17 mouse cellular contexts compared by ENCODE assay signal in the genomic region with DNA sequence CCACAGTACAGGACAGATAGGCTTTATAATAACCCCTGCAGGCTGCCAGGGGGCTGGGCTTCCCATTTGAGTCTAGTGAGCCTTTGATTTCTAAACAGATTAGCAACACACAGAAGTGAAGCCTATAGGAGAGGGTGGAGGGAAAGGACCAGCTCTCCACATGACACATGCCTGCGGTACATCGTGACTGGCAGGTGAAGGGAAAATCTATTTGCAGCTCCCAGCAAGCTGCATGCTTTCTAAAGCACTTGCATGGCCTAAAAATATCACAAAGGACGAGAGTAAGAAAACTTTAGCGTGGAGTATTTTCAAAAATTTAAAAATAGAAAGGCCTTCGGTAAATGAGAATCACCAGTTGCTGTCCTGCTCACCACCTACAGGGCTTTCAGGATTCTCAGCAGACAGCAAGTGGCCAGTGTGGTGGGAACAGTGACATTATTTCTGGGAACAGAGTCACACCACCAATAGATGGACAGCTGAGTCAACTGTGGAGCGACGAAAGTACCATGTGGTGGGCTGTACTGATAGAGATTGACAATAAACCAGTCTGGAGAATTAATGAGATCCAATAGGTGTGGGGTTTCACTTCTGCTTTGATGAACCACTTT.
A peak's percentile ranks its signal among the peaks of the same experiment; 100 is the strongest.
DNase-seq lines count a peak whose midpoint lies in the region; ATAC-seq and TF ChIP-seq lines count a peak whose summit lies in the region.
"Had no signal": no experiment of that assay in that cellular context is flagged by ENCODE, and none has a peak within 500 bp of the region (broad histone marks: within the 10 kb centered on the region; RNA-seq: fewer than 3 reads in every experiment).

No protein-coding gene starts in this region.

- H3K9me3 ChIP-seq in midbrain, embryonic 10.5 days (replicated peaks) = no peaks in the 10 kb centered on the region
- no peaks in the 10 kb centered on the region for H3K9me3 ChIP-seq in midbrain, postnatal 0 days (ENCODE audit: low read length)
- no peaks in the 10 kb centered on the region for H3K9me3 ChIP-seq in heart, embryonic 11.5 days (replicated peaks; ENCODE audit: control insufficient read depth, low read length)
- H3K9me3 ChIP-seq in midbrain, embryonic 13.5 days = no peaks in the 10 kb centered on the region
- H3K9me3 ChIP-seq: embryonic facial prominence, embryonic 10.5 days; limb, embryonic 15.5 days had no signal

- H3K36me3 ChIP-seq in midbrain, embryonic 10.5 days = no peaks in the 10 kb centered on the region
- no peaks in the 10 kb centered on the region for H3K36me3 ChIP-seq in midbrain, postnatal 0 days (ENCODE audit: insufficient read depth, low read length)
- H3K36me3 ChIP-seq in heart, embryonic 11.5 days (ENCODE audit: control insufficient read depth, insufficient read depth, low read length) = no peaks in the 10 kb centered on the region
- no peaks in the 10 kb centered on the region for H3K36me3 ChIP-seq in midbrain, embryonic 13.5 days
- H3K36me3 ChIP-seq: embryonic facial prominence, embryonic 10.5 days; limb, embryonic 15.5 days had no signal

- H3K27me3 ChIP-seq in midbrain, embryonic 10.5 days (ENCODE audit: low read depth, poor library complexity, severe bottlenecking) = 0 out of 2 replicates have a peak, but pooled peaks cover 13% of the 10 kb centered on the region
- no peaks in the 10 kb centered on the region for H3K27me3 ChIP-seq in midbrain, postnatal 0 days (ENCODE audit: insufficient read depth, low read length)
- H3K27me3 ChIP-seq in heart, embryonic 11.5 days (ENCODE audit: control insufficient read depth, insufficient read depth, low read length) = no peaks in the 10 kb centered on the region
- H3K27me3 ChIP-seq in midbrain, embryonic 13.5 days = no peaks in the 10 kb centered on the region
- H3K27me3 ChIP-seq: limb, embryonic 15.5 days had no signal

- ATAC-seq in frontal cortex, adult (ENCODE audit: low TSS enrichment) = peak; percentile 81
- ATAC-seq in midbrain, postnatal 0 days (ENCODE audit: low FRiP score) = no peak
- ATAC-seq in heart, embryonic 11.5 days (replicated peaks; ENCODE audit: insufficient number of reproducible peaks, low FRiP score, low TSS enrichment) = no peak
- ATAC-seq in midbrain, embryonic 13.5 days = peak; percentile 55; the same call in 1 of the 2 replicates
- ATAC-seq: intestine, embryonic 16.5 days had no signal

- no peak overlapping the region for H3K4me2 ChIP-seq in midbrain, postnatal 0 days (ENCODE audit: low read depth, low read length, poor library complexity, severe bottlenecking)
- no peak overlapping the region for H3K4me2 ChIP-seq in heart, embryonic 11.5 days
- no peak overlapping the region for H3K4me2 ChIP-seq in midbrain, embryonic 13.5 days (replicated peaks)
- H3K4me2 ChIP-seq: limb, embryonic 15.5 days had no signal

- no peak overlapping the region for H3K4me3 ChIP-seq in midbrain, embryonic 10.5 days
- no peak overlapping the region for H3K4me3 ChIP-seq in midbrain, postnatal 0 days (ENCODE audit: low read depth, low read length)
- no peak overlapping the region for H3K4me3 ChIP-seq in heart, embryonic 11.5 days (ENCODE audit: low read depth, low read length)
- no peak overlapping the region for H3K4me3 ChIP-seq in midbrain, embryonic 13.5 days (replicated peaks)
- H3K4me3 ChIP-seq: embryonic facial prominence, embryonic 10.5 days; limb, embryonic 15.5 days had no signal

- H3K27ac ChIP-seq in midbrain, embryonic 10.5 days (replicated peaks) = no peak overlapping the region
- no peak overlapping the region for H3K27ac ChIP-seq in midbrain, postnatal 0 days (ENCODE audit: low read depth, low read length)
- H3K27ac ChIP-seq in heart, embryonic 11.5 days (ENCODE audit: low read depth, low read length) = peak overlapping the region; percentile 46; the same call in 1 of the 2 replicates
- no peak overlapping the region for H3K27ac ChIP-seq in midbrain, embryonic 13.5 days
- H3K27ac ChIP-seq: embryonic facial prominence, embryonic 10.5 days; limb, embryonic 15.5 days; macrophage; stomach, postnatal 0 days had no signal

- peaks cover 7% of the 10 kb centered on the region; the same call in 1 of the 2 replicates for H3K4me1 ChIP-seq in midbrain, embryonic 10.5 days
- H3K4me1 ChIP-seq in midbrain, postnatal 0 days (ENCODE audit: insufficient read depth, low read length) = no peaks in the 10 kb centered on the region
- no peaks in the 10 kb centered on the region for H3K4me1 ChIP-seq in heart, embryonic 11.5 days (ENCODE audit: control insufficient read depth, insufficient read depth, low read length)
- no peaks in the 10 kb centered on the region for H3K4me1 ChIP-seq in midbrain, embryonic 13.5 days (replicated peaks)
- H3K4me1 ChIP-seq: embryonic facial prominence, embryonic 10.5 days; limb, embryonic 15.5 days had no signal

- no peak for DNase-seq in frontal cortex, postnatal 25 days (ENCODE audit: low spot score in 2 of 2)
- peak; percentile 13 for DNase-seq in midbrain, embryonic 10.5 days (ENCODE audit: low spot score)
- no peak for DNase-seq in midbrain, postnatal 0 days (ENCODE audit: low spot score)
- DNase-seq in cerebellum, postnatal 10 days = no peak
- DNase-seq in kidney, postnatal 4 days = no peak
- DNase-seq: cerebellum, postnatal 14 days; kidney, postnatal 10 days; layer of hippocampus, postnatal 36 days; lung, adult 18-20 months had no signal

- no peak for TF ChIP-seq CTCF in midbrain, postnatal 0 days (IDR thresholded peaks at IDR 0.05)

- H3K9ac ChIP-seq in midbrain, postnatal 0 days (replicated peaks; ENCODE audit: low read length, poor library complexity, severe bottlenecking) = no peak overlapping the region
- no peak overlapping the region for H3K9ac ChIP-seq in heart, embryonic 11.5 days (ENCODE audit: low read depth, low read length)
- H3K9ac ChIP-seq in midbrain, embryonic 13.5 days (replicated peaks) = no peak overlapping the region
- H3K9ac ChIP-seq: limb, embryonic 15.5 days had no signal

- WGBS in midbrain, embryonic 10.5 days = 70% methylated on average over 7 of the region's 7 CpGs
- WGBS in midbrain, postnatal 0 days = 50% methylated on average over 7 of the region's 7 CpGs
- WGBS in heart, embryonic 11.5 days (ENCODE audit: insufficient replicate concordance) = 56% methylated on average over 7 of the region's 7 CpGs
- 57% methylated on average over 7 of the region's 7 CpGs for WGBS in midbrain, embryonic 13.5 days

Comparison
In these comparisons a context has a peak if more than half of its experiments do, and no peak if none do; other contexts are left out.
1. ATAC-seq: peak in frontal cortex, adult (single experiment) and midbrain, embryonic 13.5 days (single experiment); none in midbrain, postnatal 0 days (single experiment) and heart, embryonic 11.5 days (single experiment).